Mouse (Mus musculus) lung, postnatal 10 days (tissue): ENCODE results near the gene Six6.

Experiments
- DNase-seq: peaks from one replicate; pipeline ENCODE4 v3.0.0; 2021

The Six6 gene

GRCm38 (mm10) chr12:72958446-72958845 lies 18.8 kb downstream of the Six6 start:
- DNase-seq = no peak

DNA sequence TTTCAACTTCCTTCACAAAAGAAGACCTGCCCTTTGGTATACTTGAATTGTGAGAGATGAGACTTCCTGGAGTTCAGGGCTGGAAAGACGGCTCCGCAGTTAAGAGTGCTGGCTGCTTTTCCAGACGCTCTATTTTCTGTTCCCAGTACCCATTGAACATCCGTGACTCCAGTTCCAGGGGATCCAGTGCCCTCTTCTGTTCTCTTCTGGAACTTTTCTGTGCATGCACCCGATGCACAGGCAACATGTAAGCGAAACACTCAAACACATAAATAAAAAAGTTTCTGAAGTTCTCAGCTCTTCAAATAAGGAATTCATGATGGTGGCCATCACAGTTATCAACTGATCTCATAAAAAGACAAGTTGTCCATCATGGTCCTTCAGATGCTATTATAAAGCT lies 23.1 kb downstream of the Six6 start:
- no peak for DNase-seq

DNA sequence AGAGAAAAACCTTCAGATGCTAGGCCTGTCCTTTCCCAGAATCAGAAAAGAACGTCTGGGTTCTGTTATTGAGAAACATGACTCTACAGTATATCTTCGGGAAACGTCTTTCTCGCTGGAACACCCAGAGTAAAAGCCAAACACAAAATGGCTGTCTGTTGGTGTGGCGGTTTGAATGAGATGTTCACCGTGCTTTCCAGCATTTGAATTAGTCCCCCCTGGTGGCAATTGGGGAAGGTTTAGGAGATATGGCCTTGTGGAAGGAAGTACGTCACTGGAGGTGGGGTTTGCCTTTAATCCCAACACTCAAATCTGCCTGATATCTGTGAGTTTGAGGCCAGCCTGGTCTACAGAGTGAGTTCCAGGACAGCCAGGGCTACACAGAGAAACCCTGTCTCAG lies 27.8 kb downstream of the Six6 start:
- no peak for DNase-seq

- DNase-seq = no peak
Observed at GRCm38 (mm10) chr12:72970620-72971019, 30.9 kb downstream of the Six6 start.

DNA sequence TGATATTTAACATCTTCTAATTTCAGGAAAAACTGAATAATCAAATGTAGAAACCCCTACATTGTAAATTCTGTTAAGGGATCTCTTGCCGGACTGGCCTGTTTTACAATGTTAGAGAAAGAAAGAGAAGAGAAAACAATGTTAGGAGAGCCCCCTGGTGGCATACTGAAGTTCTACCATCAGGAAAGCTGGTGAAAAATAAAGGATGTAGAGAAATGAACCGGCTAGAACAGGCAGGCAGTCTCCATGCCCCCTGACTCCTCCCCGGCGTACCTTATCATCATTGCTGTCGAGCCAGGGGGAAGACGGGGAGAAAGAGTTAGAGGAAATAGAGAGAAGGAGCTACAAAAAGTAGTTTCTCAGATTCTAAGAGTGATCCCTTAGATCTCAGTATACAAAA lies 33.5 kb downstream of the Six6 start:
- DNase-seq = peak; percentile 67

- DNase-seq = no peak
Observed at GRCm38 (mm10) chr12:72976172-72976571, 36.5 kb downstream of the Six6 start.

DNA sequence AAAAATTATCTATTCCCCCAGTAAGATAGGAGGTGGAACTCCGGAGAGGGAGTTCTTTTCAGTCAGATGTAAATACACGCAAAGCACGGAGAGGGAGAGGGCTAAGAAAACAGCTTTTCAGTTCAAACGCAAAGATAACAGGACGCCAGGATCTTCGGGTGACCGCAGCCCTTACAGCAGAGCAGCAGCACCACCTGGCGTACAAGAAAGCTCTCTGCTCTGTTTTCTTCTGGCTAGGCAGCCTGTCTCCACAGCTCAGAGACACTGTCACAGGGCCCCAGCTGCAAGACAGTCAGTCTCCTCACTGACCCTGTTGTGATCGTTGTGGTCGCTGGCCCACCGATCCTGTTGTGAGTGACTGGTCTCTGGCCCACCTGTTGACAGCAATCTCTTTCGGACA lies 37.0 kb downstream of the Six6 start:
- DNase-seq = peak; percentile 81

DNA sequence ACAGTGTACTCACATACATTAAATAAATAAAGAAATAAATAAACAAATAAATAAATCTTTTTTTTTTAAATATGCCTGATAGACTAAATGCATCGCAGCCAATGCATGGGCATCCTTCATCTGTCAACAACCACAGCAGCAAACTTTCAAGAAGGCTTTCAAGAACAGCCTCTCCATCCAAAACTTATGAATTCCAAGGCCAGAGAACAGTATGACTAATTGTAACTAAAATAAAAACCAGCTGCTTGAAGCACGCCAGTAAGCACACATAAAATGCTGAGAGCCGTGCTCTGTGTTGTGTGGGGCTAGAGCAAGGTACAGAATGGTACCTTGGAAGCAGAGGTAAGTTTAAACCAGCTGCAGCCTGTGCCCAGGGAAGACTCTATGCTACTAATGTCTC lies 38.2 kb downstream of the Six6 start:
- no peak for DNase-seq

DNA sequence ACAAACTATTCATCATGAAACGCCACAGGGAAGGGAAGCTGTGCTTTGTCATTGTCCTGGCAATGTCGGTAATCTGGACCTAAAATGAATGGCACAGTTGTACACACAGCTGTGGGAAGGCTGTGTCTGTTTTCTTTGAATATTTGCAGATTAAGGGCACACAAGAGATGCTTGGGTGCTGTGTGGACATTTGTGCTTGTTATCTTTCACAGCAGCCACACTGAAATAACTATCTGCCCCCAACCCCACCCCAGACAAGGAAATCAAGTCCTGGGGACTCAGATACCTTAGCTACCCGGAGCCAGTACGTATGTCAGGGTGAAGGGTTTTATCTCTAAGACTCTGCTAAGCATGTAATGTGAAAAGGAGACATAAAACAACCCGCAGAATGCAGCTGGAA lies 39.5 kb downstream of the Six6 start:
- no peak for DNase-seq

GRCm38 (mm10) chr12:72982616-72983015 lies 42.9 kb downstream of the Six6 start:
- DNase-seq = peak; percentile 26

GRCm38 (mm10) chr12:72983071-72983857 lies 43.6 kb downstream of the Six6 start:
- peak; percentile 65 for DNase-seq
